Mouse (Mus musculus) MEL (cell line): ENCODE results near the gene Zfp449.

ENCODE experiments used
- HCFC1 ChIP-seq: IDR thresholded peaks from 2 replicates; pipeline ENCODE4 v1.6.1; 2012; ENCODE audit warnings: low read depth, mild to moderate bottlenecking, inconsistent platforms, low read length, improper control_type of control experiment, moderate library complexity
- RAD21 ChIP-seq: IDR thresholded peaks from 2 replicates; pipeline ENCODE4 v1.6.1; 2011; ENCODE audit warnings: mild to moderate bottlenecking, low read depth, low read length, improper control_type of control experiment
- SMC3 ChIP-seq: IDR thresholded peaks from 2 replicates; pipeline ENCODE4 v1.6.1; 2011; ENCODE audit warnings: low read depth, low read length, improper control_type of control experiment

- TF ChIP-seq HCFC1 (no peak), RAD21 (no peak), SMC3 (no peak)
These were observed 3.3 kb upstream of the Zfp449 start for GRCm38 (mm10) chrX:56342921-56343320.
